Mouse (Mus musculus): ENCODE measurements around the gene Tmem110. TPM values are rescaled to one million over a fixed set of nuclear protein-coding genes. Genes with fewer than 3 reads are reported as not detected.
A peak's percentile ranks its signal among the peaks of the same experiment; 100 is the strongest.

Tmem110 gene
- polyA plus RNA-seq, 1 experiment from 2014 or later = 30.4 TPM

DNA sequence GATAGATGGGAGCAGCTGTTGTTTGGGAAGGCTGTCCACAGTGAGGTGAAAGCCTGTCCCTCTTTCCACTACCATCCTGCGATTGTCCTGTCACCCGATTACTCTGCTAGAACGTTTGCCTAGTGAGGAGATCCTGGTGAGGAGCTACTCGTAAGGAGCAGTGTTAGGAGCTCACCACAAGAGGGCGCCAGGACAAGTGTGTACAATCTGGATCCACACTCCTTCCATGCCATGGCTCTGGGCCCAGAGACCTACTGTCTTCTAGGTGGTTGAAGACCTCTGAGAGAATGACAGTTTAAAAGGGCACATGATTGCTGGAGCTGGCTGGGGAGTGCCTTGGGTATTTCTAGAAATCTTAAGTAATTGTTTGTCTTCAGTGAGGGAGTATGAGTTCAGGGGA is 41.7 kb downstream of the Tmem110 start:
- H3K9ac ChIP-seq = no peak overlapping the region
- H3K27me3 ChIP-seq = no peaks in the 10 kb centered on the region
- ATAC-seq (ENCODE audit: low FRiP score, low read depth) = no peak
- no peak overlapping the region for H3K27ac ChIP-seq
- H3K9me3 ChIP-seq = no peaks in the 10 kb centered on the region
- 35% methylated on average over 5 of the region's 5 CpGs for WGBS
- peaks cover 28% of the 10 kb centered on the region for H3K4me1 ChIP-seq
- no peak overlapping the region for H3K4me2 ChIP-seq (replicated peaks)
- peaks cover 56% of the 10 kb centered on the region for H3K36me3 ChIP-seq
- H3K4me3 ChIP-seq = no peak overlapping the region

GRCm38 (mm10) chr14:30868826-30869225 is 43.4 kb downstream of the Tmem110 start:
- H3K4me1 ChIP-seq = peaks cover 35% of the 10 kb centered on the region
- no peak overlapping the region for H3K9ac ChIP-seq
- WGBS = 91% methylated on average over 10 of the region's 10 CpGs
- H3K36me3 ChIP-seq = peaks cover 63% of the 10 kb centered on the region
- no peaks in the 10 kb centered on the region for H3K9me3 ChIP-seq
- no peak overlapping the region for H3K4me3 ChIP-seq
- no peak for ATAC-seq (ENCODE audit: low FRiP score, low read depth)
- H3K27ac ChIP-seq = peak overlapping the region; percentile 82; the same call in 1 of the 2 replicates
- H3K27me3 ChIP-seq = no peaks in the 10 kb centered on the region
- no peak overlapping the region for H3K4me2 ChIP-seq (replicated peaks)

DNA sequence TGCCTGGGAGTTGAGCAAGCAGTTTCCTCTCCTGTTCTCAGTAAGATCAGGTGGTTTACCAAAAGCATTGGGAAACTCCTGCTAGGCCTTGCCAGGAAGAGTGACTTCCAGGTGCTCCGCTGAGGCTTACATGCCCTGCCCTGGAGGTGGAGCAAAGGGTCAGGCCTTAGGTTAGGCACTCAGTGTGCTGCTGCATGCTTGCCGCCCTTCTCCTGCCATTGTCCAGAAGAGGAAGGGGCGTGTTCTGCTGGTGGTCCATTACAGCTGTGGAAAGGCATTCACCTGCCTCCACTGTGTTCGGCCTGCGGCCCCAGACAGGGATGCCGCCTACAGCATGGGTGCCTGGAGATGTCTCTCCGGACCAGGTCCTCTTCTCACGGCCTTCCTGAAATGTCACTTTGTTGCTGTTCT is 44.0 kb downstream of the Tmem110 start:
- Histone ChIP-seq H3K4me2 (replicated peaks) (peak overlapping the region; percentile 32; the same call in 1 of the 2 replicates), H3K36me3 (peaks cover 64% of the 10 kb centered on the region), H3K9me3 (no peaks in the 10 kb centered on the region), H3K4me3 (no peak overlapping the region), H3K9ac (peak overlapping the region; percentile 19; the same call in 1 of the 2 replicates), H3K4me1 (peaks cover 40% of the 10 kb centered on the region), H3K27me3 (no peaks in the 10 kb centered on the region), H3K27ac (peak overlapping the region; percentile 82)
- ATAC-seq (ENCODE audit: low FRiP score, low read depth) = no peak
- 79% methylated on average over 8 of the region's 8 CpGs for WGBS

DNA sequence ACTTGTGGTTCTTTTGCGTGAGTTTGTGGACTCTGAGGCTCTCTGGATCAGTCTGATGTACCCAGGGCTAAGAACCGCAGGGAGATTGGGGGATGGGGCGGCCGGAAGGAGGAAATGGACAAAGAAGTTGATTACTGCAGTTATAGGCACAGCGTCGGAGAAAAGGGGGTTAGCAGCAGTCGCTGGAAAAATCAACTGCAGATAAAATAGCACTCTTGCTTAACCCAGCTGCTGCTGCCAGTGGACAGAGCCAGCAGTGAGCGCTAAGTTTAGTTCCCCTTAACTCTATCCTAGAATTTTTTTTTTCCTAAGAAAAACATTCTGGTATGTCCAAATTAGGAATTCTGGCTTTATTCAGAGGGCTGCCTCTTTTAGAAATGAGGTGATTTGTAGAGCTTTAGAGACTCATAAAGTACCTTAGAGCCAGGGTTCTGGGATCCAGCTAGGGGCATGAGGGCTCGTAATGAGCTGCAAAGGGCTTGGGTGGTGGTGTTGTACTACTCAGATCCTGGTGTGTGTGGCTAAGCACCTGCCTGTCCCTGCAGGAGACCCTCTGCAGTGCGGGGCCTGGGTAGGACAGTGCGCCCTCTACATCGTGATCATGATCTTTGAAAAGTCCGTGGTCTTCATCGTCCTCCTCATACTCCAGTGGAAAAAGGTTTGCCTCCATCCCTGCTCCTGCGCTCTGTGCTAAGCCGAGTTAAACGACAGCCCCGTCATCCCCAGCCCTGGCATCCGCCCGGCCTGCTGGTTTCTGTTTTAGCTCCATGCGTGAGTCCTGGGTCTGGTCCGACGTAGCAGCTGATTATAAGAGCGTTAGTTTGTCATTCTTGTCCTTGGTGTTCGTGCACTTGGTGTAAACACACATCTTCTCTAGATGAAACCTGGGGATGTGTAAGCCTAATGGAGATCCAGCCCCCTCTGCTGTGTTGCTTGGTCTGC is 45.1 kb downstream of the Tmem110 start:
- no peaks in the 10 kb centered on the region for H3K27me3 ChIP-seq
- H3K4me1 ChIP-seq = peaks cover 42% of the 10 kb centered on the region
- WGBS = 44% methylated on average over 25 of the region's 25 CpGs
- peak overlapping the region; percentile 35 for H3K4me2 ChIP-seq (replicated peaks)
- H3K9ac ChIP-seq = peak overlapping the region; percentile 43
- H3K9me3 ChIP-seq = no peaks in the 10 kb centered on the region
- ATAC-seq (ENCODE audit: low FRiP score, low read depth) = peak; percentile 78
- peaks cover 62% of the 10 kb centered on the region for H3K36me3 ChIP-seq
- no peak overlapping the region for H3K4me3 ChIP-seq
- peak overlapping the region; percentile 82 for H3K27ac ChIP-seq

GRCm38 (mm10) chr14:30874095-30874700 is 48.8 kb downstream of the Tmem110 start:
- H3K9me3 ChIP-seq = no peaks in the 10 kb centered on the region
- H3K36me3 ChIP-seq = peaks cover 60% of the 10 kb centered on the region
- no peak overlapping the region for H3K4me2 ChIP-seq (replicated peaks)
- no peak for ATAC-seq (ENCODE audit: low FRiP score, low read depth)
- H3K4me1 ChIP-seq = peaks cover 43% of the 10 kb centered on the region
- 71% methylated on average over 16 of the region's 18 CpGs for WGBS
- no peak overlapping the region for H3K27ac ChIP-seq
- H3K9ac ChIP-seq = no peak overlapping the region
- no peaks in the 10 kb centered on the region for H3K27me3 ChIP-seq
- no peak overlapping the region for H3K4me3 ChIP-seq

DNA sequence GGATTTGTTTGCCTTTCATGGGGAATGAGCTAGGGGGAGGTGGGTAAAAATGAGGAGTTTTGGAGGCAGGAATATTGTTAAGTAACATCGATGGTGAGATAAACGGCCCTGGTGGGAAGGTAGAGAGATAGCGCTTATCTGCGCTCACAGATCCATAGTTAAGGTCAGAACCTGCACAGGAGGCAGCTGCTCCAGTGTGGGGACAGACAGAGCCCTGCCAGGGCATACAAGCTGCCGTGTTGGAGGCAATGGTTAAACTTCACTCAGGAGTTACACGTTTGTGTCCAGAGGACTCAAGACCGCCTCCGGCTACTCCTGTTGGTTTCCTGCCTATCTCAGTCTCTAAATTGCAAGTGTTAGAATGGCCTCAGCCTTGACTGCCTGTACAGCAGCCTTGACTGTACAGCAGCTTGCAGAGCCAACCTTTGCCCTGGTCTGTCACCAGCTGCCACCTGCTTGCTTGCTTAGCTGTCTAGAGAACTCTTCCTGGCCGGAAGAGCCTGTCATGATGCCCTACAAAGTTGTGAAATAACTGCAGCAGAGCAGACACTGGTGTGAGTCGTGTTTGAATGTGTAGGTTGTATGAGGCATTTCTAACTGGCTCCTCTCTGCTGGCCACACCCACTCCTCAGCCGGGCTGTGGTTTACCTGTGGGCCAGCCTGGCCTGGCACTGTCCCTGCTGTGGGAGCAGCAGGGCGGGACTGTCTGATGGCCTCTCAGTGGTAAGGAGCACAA is 49.9 kb downstream of the Tmem110 start:
- Histone ChIP-seq H3K4me3 (no peak overlapping the region), H3K9me3 (no peaks in the 10 kb centered on the region), H3K4me2 (replicated peaks) (no peak overlapping the region), H3K9ac (no peak overlapping the region; the same call in 1 of the 2 replicates), H3K27me3 (no peaks in the 10 kb centered on the region), H3K36me3 (peaks cover 64% of the 10 kb centered on the region), H3K4me1 (peaks cover 40% of the 10 kb centered on the region), H3K27ac (no peak overlapping the region)
- 86% methylated on average over 12 of the region's 12 CpGs for WGBS
- ATAC-seq (ENCODE audit: low FRiP score, low read depth) = no peak

- H3K4me3 ChIP-seq = no peak overlapping the region
- no peak overlapping the region for H3K4me2 ChIP-seq (replicated peaks)
- H3K4me1 ChIP-seq = peaks cover 34% of the 10 kb centered on the region
- H3K9ac ChIP-seq = no peak overlapping the region; the same call in 1 of the 2 replicates
- ATAC-seq (ENCODE audit: low FRiP score, low read depth) = no peak
- H3K36me3 ChIP-seq = peaks cover 64% of the 10 kb centered on the region
- no peak overlapping the region for H3K27ac ChIP-seq
- WGBS = 76% methylated on average over 9 of the region's 9 CpGs
- H3K27me3 ChIP-seq = no peaks in the 10 kb centered on the region
- no peaks in the 10 kb centered on the region for H3K9me3 ChIP-seq
Observed at GRCm38 (mm10) chr14:30875955-30876354, 50.6 kb downstream of the Tmem110 start.

- Histone ChIP-seq H3K9ac (no peak overlapping the region), H3K4me1 (peaks cover 29% of the 10 kb centered on the region), H3K27me3 (no peaks in the 10 kb centered on the region), H3K9me3 (no peaks in the 10 kb centered on the region), H3K4me2 (replicated peaks) (no peak overlapping the region), H3K27ac (no peak overlapping the region), H3K4me3 (no peak overlapping the region), H3K36me3 (peaks cover 60% of the 10 kb centered on the region)
- WGBS = 87% methylated on average over 10 of the region's 10 CpGs
- ATAC-seq (ENCODE audit: low FRiP score, low read depth) = no peak
Observed at GRCm38 (mm10) chr14:30876451-30876850, 51.1 kb downstream of the Tmem110 start.

DNA sequence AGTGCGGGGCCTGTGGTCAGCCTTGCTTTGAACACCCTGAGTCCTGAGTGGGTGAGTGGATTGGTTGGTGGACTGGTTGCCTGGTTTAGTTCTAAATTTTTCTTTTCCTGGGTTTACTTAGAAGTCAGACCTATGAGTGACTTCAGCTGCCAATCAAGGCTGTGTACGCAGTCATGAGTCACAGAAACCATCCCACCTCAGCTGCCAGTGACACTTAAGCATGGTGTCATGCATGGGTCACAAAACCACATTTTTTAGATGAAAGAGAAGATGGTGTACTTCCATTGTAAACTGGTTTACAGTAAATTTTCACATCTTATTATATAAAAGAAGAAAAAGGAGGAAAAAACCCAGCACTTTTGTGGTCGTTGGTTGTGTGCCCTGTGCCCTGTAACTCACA is 52.4 kb downstream of the Tmem110 start:
- ATAC-seq (ENCODE audit: low FRiP score, low read depth) = no peak
- H3K27ac ChIP-seq = no peak overlapping the region
- H3K9ac ChIP-seq = no peak overlapping the region
- H3K4me3 ChIP-seq = no peak overlapping the region
- no peak overlapping the region for H3K4me2 ChIP-seq (replicated peaks)
- no peaks in the 10 kb centered on the region for H3K9me3 ChIP-seq
- 92% methylated on average over 3 of the region's 3 CpGs for WGBS
- peaks cover 49% of the 10 kb centered on the region for H3K36me3 ChIP-seq
- peaks cover 28% of the 10 kb centered on the region for H3K4me1 ChIP-seq
- no peaks in the 10 kb centered on the region for H3K27me3 ChIP-seq

GRCm38 (mm10) chr14:30878958-30879571 is 53.7 kb downstream of the Tmem110 start, which contains the start of gene Mustn1:
TSS of gene Mustn1 (plus strand) at chr14:30879200.
- H3K9ac ChIP-seq = no peak within 1 kb of the TSS
- H3K4me1 ChIP-seq = peaks cover 19% of the 10 kb centered on the region
- peak; percentile 38; the same call in 1 of the 2 replicates for ATAC-seq (ENCODE audit: low FRiP score, low read depth)
- H3K4me2 ChIP-seq (replicated peaks) = no peak within 1 kb of the TSS
- H3K4me3 ChIP-seq = no peak within 1 kb of the TSS
- no peaks in the 10 kb centered on the region for H3K9me3 ChIP-seq
- peaks cover 36% of the 10 kb centered on the region for H3K36me3 ChIP-seq
- 67% methylated on average over 11 of the region's 11 CpGs for WGBS
- H3K27ac ChIP-seq = peak within 1 kb of the TSS; percentile 61; the same call in 1 of the 2 replicates
- H3K27me3 ChIP-seq = no peaks in the 10 kb centered on the region

DNA sequence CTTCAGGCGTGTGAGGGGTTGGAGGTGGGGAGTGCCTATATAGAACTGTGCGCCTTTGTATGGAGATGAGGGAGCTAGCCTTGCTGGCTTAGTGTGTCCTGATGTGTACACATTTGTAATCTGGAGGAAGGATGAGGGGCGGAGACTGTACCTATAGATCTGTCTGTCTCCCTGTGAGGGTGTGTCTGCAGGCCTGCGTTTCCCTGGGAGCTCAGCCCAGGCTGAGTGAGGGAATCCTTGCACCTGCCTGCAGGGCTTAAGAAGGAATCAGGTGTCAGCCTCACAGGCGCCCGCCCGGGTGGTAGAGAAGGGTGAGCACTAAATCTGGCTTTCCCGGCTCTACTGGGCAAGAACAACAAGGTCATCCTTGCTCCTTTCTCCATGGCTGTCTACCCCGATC is 54.4 kb downstream of the Tmem110 start:
- WGBS = 60% methylated on average over 9 of the region's 9 CpGs
- no peak overlapping the region for H3K27ac ChIP-seq

More for the DNA sequence above, 54.4 kb downstream of the Tmem110 start:
- Histone ChIP-seq H3K9ac (no peak overlapping the region), H3K4me3 (no peak overlapping the region), H3K4me1 (peaks cover 14% of the 10 kb centered on the region), H3K27me3 (no peaks in the 10 kb centered on the region), H3K36me3 (peaks cover 30% of the 10 kb centered on the region), H3K4me2 (replicated peaks) (no peak overlapping the region), H3K9me3 (no peaks in the 10 kb centered on the region)
- peak; percentile 62 for ATAC-seq (ENCODE audit: low FRiP score, low read depth)
